Mouse (Mus musculus): ENCODE results near the gene Inpp1. TPM values are rescaled to one million over a fixed set of nuclear protein-coding genes. Genes with fewer than 3 reads are reported as not detected.
A peak's percentile ranks its signal among the peaks of the same experiment; 100 is the strongest.
"Not testable (repeated sequence)": the region's sequence is repeated elsewhere in the genome, so short reads cannot be mapped to it uniquely, and the experiment has no call there.

The Inpp1 gene
- total RNA-seq (2014; rRNA removed) (5.4 and 7.3 TPM in 2 replicates), polyA plus RNA-seq (2012; rRNA removed) (4.1 and 5.6 TPM in 2 replicates)

DNA sequence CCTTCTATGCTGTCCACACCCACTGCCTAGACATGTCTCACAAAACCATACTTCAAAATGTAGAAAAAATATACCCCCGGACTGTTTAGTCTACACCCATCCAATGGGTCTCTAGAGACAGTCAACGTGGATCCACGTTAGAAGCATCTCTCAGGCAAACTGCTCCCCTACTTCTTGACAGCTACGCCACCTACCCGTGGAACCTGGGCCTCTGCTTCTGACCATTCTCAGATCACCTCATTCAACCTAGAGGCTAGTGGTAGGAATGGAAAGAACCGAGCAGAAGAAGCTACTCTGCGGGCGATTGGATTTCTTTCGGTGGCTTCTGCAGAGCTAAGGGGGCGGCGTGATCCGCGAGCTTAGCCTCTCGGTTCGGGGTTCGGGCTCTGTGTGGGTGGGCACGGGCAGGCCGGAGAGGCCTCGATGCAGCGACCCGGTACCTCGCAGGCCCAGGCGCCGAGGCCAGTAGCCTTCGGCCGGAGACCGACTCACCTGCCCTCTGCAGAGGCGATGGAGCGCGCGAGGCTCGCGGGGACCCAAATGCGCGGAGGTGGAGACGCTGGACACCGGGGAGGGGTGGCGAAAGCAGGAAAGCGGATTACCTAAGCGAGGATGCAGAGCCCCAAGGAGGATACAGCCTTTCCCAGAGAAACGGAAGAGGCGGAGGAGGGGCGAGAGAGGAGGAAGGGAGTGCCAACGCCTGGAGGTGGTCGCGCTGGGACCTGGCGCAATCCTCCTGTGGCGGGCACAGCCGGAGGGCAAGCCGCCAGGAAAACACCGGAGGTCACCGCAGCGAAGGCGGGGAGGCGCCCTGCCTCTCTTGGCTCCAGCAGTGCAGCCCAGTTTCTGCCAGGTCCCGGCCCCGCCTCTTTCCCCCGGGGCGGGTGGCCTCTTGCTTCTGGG is at the start of gene Inpp1:
Inpp1 (minus strand) TSS at position 779 of the 903 bp plus-strand sequence.
- Histone ChIP-seq H3K79me2 (ENCODE audit: control insufficient read depth, insufficient read depth, low read length) (peaks cover 9% of the 10 kb centered on the region; the same call in 1 of the 2 replicates), H3K27me3 (ENCODE audit: control insufficient read depth, insufficient read depth, low read length) (no peaks in the 10 kb centered on the region), H3K4me3 (ENCODE audit: insufficient read depth, low read depth, low read length) (peak within 1 kb of the TSS; percentile 79), H3K27ac (replicated peaks; ENCODE audit: insufficient read depth, low read depth, low read length) (peak within 1 kb of the TSS; percentile 82), H3K4me1 (ENCODE audit: control insufficient read depth, insufficient read depth, low read length) (peaks cover 2% of the 10 kb centered on the region; the same call in 1 of the 2 replicates), H3K36me3 (ENCODE audit: control insufficient read depth, insufficient read depth, low read length) (no peaks in the 10 kb centered on the region), H3K9ac (ENCODE audit: low read depth, low read length) (peak within 1 kb of the TSS; percentile 87)
- 1% methylated on average over 59 of the region's 59 CpGs for whole genome bisulfite sequencing
- TF ChIP-seq POLR2A (IDR thresholded peaks at IDR 0.05; ENCODE audit: extremely low read depth, insufficient read depth, low read length) = 0 out of 2 replicates have a peak, but pooled peaks have one; percentile 27
- peak; percentile 67; the same call in 1 of the 2 replicates for TF ChIP-seq CTCF (IDR thresholded peaks at IDR 0.05; ENCODE audit: low read depth, low read length)
- DNase-seq (ENCODE audit: extremely low read depth, low read depth, low spot score) = peak; percentile 74

DNA sequence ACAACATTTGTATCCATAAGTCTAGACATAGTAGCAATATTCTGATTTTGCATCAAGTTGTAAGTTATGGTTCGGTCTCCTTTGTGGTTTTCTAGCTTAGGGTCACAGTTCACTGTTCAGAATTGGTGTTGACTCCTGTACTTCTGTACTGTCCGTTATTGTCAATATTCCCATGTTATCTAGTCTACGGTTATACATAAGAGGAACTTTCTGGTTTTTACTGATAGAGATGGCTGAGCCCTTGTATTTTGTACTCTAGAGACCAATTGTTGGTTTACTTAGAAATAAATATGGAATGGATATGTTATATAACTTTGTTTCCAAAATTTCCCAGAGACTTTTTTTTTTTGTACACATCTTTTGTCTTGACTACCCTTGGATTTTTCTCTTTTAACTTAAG is 48.5 kb upstream of the Inpp1 start:
- TF ChIP-seq POLR2A (IDR thresholded peaks at IDR 0.05; ENCODE audit: extremely low read depth, insufficient read depth, low read length) (no peak), CTCF (IDR thresholded peaks at IDR 0.05; ENCODE audit: low read depth, low read length) (no peak)
- H3K27ac ChIP-seq (replicated peaks; ENCODE audit: insufficient read depth, low read depth, low read length) = no peak overlapping the region
- no peak for DNase-seq (ENCODE audit: extremely low read depth, low read depth, low spot score)
- peaks cover 4% of the 10 kb centered on the region; the same call in 1 of the 2 replicates for H3K79me2 ChIP-seq (ENCODE audit: control insufficient read depth, insufficient read depth, low read length)
- no peak overlapping the region for H3K4me3 ChIP-seq (ENCODE audit: insufficient read depth, low read depth, low read length)
- WGBS = 93% methylated on average over 3 of the region's 3 CpGs
- H3K27me3 ChIP-seq (ENCODE audit: control insufficient read depth, insufficient read depth, low read length) = no peaks in the 10 kb centered on the region
- no peak overlapping the region for H3K9ac ChIP-seq (ENCODE audit: low read depth, low read length)
- H3K36me3 ChIP-seq (ENCODE audit: control insufficient read depth, insufficient read depth, low read length) = peaks cover 48% of the 10 kb centered on the region
- no peaks in the 10 kb centered on the region for H3K4me1 ChIP-seq (ENCODE audit: control insufficient read depth, insufficient read depth, low read length)

DNA sequence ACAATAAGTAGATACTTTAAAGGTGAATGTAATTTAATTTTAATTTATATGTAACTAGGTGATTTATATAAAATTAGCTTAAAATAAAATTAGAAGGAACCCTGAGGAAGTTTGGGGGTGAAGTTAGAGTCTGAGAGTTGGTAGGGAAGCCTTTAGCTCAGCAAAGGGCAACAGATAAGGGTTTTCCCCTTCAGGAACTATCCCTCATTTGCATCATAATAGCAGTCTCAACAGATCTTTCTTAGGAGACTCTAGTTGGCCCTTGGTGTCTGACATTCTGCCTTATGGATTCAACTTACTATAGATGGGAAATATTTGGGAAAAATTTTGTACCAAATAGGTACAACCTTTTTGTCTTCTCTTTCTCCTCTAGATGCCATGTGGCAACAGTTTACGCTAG is 46.7 kb upstream of the Inpp1 start:
- peaks cover 4% of the 10 kb centered on the region; the same call in 1 of the 2 replicates for H3K79me2 ChIP-seq (ENCODE audit: control insufficient read depth, insufficient read depth, low read length)
- H3K4me3 ChIP-seq (ENCODE audit: insufficient read depth, low read depth, low read length) = no peak overlapping the region
- no peaks in the 10 kb centered on the region for H3K4me1 ChIP-seq (ENCODE audit: control insufficient read depth, insufficient read depth, low read length)
- TF ChIP-seq CTCF (IDR thresholded peaks at IDR 0.05; ENCODE audit: low read depth, low read length) (no peak), POLR2A (IDR thresholded peaks at IDR 0.05; ENCODE audit: extremely low read depth, insufficient read depth, low read length) (no peak)
- H3K27ac ChIP-seq (replicated peaks; ENCODE audit: insufficient read depth, low read depth, low read length) = no peak overlapping the region
- H3K36me3 ChIP-seq (ENCODE audit: control insufficient read depth, insufficient read depth, low read length) = peaks cover 53% of the 10 kb centered on the region
- H3K27me3 ChIP-seq (ENCODE audit: control insufficient read depth, insufficient read depth, low read length) = no peaks in the 10 kb centered on the region
- no peak overlapping the region for H3K9ac ChIP-seq (ENCODE audit: low read depth, low read length)
- WGBS = 88% methylated on average over 1 of the region's 1 CpGs
- no peak for DNase-seq (ENCODE audit: extremely low read depth, low read depth, low spot score)

DNA sequence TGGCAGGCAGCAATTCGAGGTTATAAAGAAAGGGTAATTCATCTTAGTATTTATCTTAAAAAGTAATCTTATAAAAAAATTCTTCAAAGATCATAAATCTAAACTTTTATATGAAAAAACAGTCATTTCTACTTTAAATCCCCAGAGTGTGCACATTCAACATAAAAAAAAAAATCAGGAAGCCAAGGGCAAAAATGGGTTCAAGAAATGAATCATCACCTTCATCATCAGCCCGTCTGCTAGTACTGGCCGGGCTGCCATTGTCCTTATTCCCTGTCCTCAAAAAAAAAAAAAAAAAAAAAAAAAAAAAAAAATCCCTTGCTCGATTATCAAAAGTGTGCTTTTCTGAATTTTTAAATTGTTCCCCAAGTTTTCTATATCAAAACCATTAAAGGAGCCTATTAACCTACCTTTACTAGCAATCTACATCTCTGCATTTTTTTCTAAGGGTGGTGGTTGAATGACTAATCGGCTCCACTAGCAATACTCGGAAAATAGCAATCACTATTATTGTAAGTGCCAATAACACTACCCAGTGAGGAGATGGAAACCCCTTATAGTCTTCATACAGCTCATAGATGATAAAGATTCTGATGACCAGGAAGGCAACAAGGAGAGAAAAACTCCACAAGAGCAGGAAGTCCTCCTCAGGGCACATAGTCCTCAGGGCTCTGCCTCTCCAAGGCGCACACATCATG is 38.6 kb upstream of the Inpp1 start:
- 89% methylated on average over 7 of the region's 7 CpGs for WGBS
- Histone ChIP-seq H3K4me3 (ENCODE audit: insufficient read depth, low read depth, low read length) (no peak overlapping the region), H3K9ac (ENCODE audit: low read depth, low read length) (no peak overlapping the region), H3K27me3 (ENCODE audit: control insufficient read depth, insufficient read depth, low read length) (no peaks in the 10 kb centered on the region), H3K4me1 (ENCODE audit: control insufficient read depth, insufficient read depth, low read length) (no peaks in the 10 kb centered on the region), H3K79me2 (ENCODE audit: control insufficient read depth, insufficient read depth, low read length) (no peaks in the 10 kb centered on the region; the same call in 1 of the 2 replicates), H3K36me3 (ENCODE audit: control insufficient read depth, insufficient read depth, low read length) (peaks cover 18% of the 10 kb centered on the region), H3K27ac (replicated peaks; ENCODE audit: insufficient read depth, low read depth, low read length) (no peak overlapping the region)
- DNase-seq (ENCODE audit: extremely low read depth, low read depth, low spot score) = no peak
- TF ChIP-seq POLR2A (IDR thresholded peaks at IDR 0.05; ENCODE audit: extremely low read depth, insufficient read depth, low read length) (no peak), CTCF (IDR thresholded peaks at IDR 0.05; ENCODE audit: low read depth, low read length) (no peak)

DNA sequence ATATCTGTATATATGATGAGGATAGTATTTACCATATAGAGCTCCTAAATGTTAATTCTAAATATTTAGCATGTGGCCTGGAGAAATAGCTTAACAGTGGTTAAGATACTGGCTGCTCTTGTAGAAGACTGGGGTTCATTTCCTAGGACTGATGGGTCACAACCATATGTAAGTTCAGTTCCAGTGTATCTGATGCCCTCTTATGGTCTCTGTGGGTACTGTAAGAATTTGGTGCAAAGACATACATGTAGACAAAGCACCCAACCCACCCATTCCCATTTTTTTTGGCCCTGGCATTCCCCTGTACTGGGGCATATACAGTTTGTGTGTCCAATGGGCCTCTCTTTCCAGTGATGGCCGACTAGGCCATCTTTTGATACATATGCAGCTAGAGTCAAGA is 36.5 kb upstream of the Inpp1 start:
- not testable (repeated sequence) for H3K4me1 ChIP-seq (ENCODE audit: control insufficient read depth, insufficient read depth, low read length); H3K27me3 ChIP-seq (ENCODE audit: control insufficient read depth, insufficient read depth, low read length); H3K9ac ChIP-seq (ENCODE audit: low read depth, low read length); H3K79me2 ChIP-seq (ENCODE audit: control insufficient read depth, insufficient read depth, low read length); H3K36me3 ChIP-seq (ENCODE audit: control insufficient read depth, insufficient read depth, low read length); H3K4me3 ChIP-seq (ENCODE audit: insufficient read depth, low read depth, low read length); H3K27ac ChIP-seq (replicated peaks; ENCODE audit: insufficient read depth, low read depth, low read length)
- peak; percentile 41 for DNase-seq (ENCODE audit: extremely low read depth, low read depth, low spot score)
- WGBS = 59% methylated on average over 1 of the region's 1 CpGs
- peak; percentile 26; the same call in 1 of the 2 replicates for TF ChIP-seq CTCF (IDR thresholded peaks at IDR 0.05; ENCODE audit: low read depth, low read length)
